ENCODE assay signal across 8 mouse cellular contexts in genomic region chr6:28135411-28136233, GRCm38 (mm10). TPM values are rescaled to one million over a fixed set of nuclear protein-coding genes. Genes with fewer than 3 reads are reported as not detected.
DNase-seq lines count a peak whose midpoint lies in the region; ATAC-seq and TF ChIP-seq lines count a peak whose summit lies in the region.

No protein-coding gene starts in this region.

- no peaks in the 10 kb centered on the region for H3K36me3 ChIP-seq in C2C12 (ENCODE audit: control insufficient read depth, insufficient read depth)
- H3K36me3 ChIP-seq in heart, embryonic 12.5 days = no peaks in the 10 kb centered on the region
- H3K36me3 ChIP-seq in kidney, postnatal 0 days (ENCODE audit: insufficient read depth, low read length) = no peaks in the 10 kb centered on the region
- H3K36me3 ChIP-seq in liver, embryonic 11.5 days (ENCODE audit: control insufficient read depth, insufficient read depth, low read length) = no peaks in the 10 kb centered on the region
- H3K36me3 ChIP-seq in stomach, embryonic 14.5 days (ENCODE audit: control insufficient read depth, insufficient read depth, low read length) = no peaks in the 10 kb centered on the region

- H3K79me2 ChIP-seq in C2C12 (ENCODE audit: control insufficient read depth, insufficient read depth) = no peaks in the 10 kb centered on the region

- DNase-seq in brain, adult 2 months (ENCODE audit: low read depth, low spot score) = peak; percentile 93
- DNase-seq in kidney, postnatal 0 days (ENCODE audit: low spot score) = peak; percentile 90
- DNase-seq in liver, embryonic 11.5 days (ENCODE audit: low spot score) = peak; percentile 84
- peak; percentile 62 for DNase-seq in naive thymus-derived CD4-positive, alpha-beta T cell, adult 2 months (ENCODE audit: low read depth)

- H3ac ChIP-seq in C2C12 (ENCODE audit: control insufficient read depth, insufficient read length, low read depth) = peak overlapping the region; percentile 15

- no peaks in the 10 kb centered on the region for H3K9me3 ChIP-seq in heart, embryonic 12.5 days (replicated peaks)
- H3K9me3 ChIP-seq in kidney, postnatal 0 days (replicated peaks; ENCODE audit: low read length) = no peaks in the 10 kb centered on the region
- H3K9me3 ChIP-seq in liver, embryonic 11.5 days (ENCODE audit: control insufficient read depth, low read length) = no peaks in the 10 kb centered on the region
- H3K9me3 ChIP-seq in stomach, embryonic 14.5 days (ENCODE audit: control insufficient read depth, low read depth, low read length) = no peaks in the 10 kb centered on the region

- H3K4me3 ChIP-seq in C2C12 (ENCODE audit: insufficient read depth, poor library complexity, severe bottlenecking) = no peak overlapping the region
- peak overlapping the region; percentile 65 for H3K4me3 ChIP-seq in heart, embryonic 12.5 days
- peak overlapping the region; percentile 46 for H3K4me3 ChIP-seq in kidney, postnatal 0 days (replicated peaks; ENCODE audit: low read depth, low read length)
- peak overlapping the region; percentile 53 for H3K4me3 ChIP-seq in liver, embryonic 11.5 days (ENCODE audit: low read depth, low read length)
- peak overlapping the region; percentile 48 for H3K4me3 ChIP-seq in stomach, embryonic 14.5 days (ENCODE audit: low read depth, low read length)

- H3K27me3 ChIP-seq in C2C12 (ENCODE audit: control insufficient read depth, insufficient read depth, insufficient read length) = peaks cover 32% of the 10 kb centered on the region
- H3K27me3 ChIP-seq in heart, embryonic 12.5 days (replicated peaks) = peaks cover 56% of the 10 kb centered on the region
- H3K27me3 ChIP-seq in kidney, postnatal 0 days (ENCODE audit: insufficient read depth, low read length) = peaks cover 35% of the 10 kb centered on the region
- H3K27me3 ChIP-seq in liver, embryonic 11.5 days (replicated peaks; ENCODE audit: control insufficient read depth, insufficient read depth, low read length) = peaks cover 52% of the 10 kb centered on the region
- peaks cover 22% of the 10 kb centered on the region for H3K27me3 ChIP-seq in stomach, embryonic 14.5 days (ENCODE audit: control insufficient read depth, insufficient read depth, low read length)

- peak; percentile 86 for ATAC-seq in erythroblast, adult 5-6 weeks (replicated peaks; ENCODE audit: low FRiP score, poor library complexity, severe bottlenecking)
- ATAC-seq in heart, embryonic 12.5 days (ENCODE audit: insufficient number of reproducible peaks, low FRiP score) = peak; percentile 84
- ATAC-seq in kidney, postnatal 0 days (replicated peaks; ENCODE audit: low FRiP score, low read depth) = peak; percentile 90
- ATAC-seq in liver, embryonic 11.5 days (replicated peaks; ENCODE audit: low FRiP score) = peak; percentile 86
- peak; percentile 89 for ATAC-seq in stomach, embryonic 14.5 days (ENCODE audit: insufficient number of reproducible peaks, insufficient read depth, low FRiP score, low read depth)

- H3K4me2 ChIP-seq in heart, embryonic 12.5 days = peak overlapping the region; percentile 98
- H3K4me2 ChIP-seq in kidney, postnatal 0 days (ENCODE audit: low read length) = peak overlapping the region; percentile 83
- H3K4me2 ChIP-seq in liver, embryonic 11.5 days = peak overlapping the region; percentile 88
- H3K4me2 ChIP-seq in stomach, embryonic 14.5 days (replicated peaks; ENCODE audit: low read depth, low read length) = peak overlapping the region; percentile 99

- H3K79me3 ChIP-seq in C2C12 (ENCODE audit: low read depth) = no peaks in the 10 kb centered on the region

- no peak overlapping the region for H3K27ac ChIP-seq in heart, embryonic 12.5 days (ENCODE audit: poor library complexity, severe bottlenecking)
- no peak overlapping the region for H3K27ac ChIP-seq in kidney, postnatal 0 days
- H3K27ac ChIP-seq in liver, embryonic 11.5 days (ENCODE audit: low read depth, low read length) = no peak overlapping the region
- no peak overlapping the region for H3K27ac ChIP-seq in stomach, embryonic 14.5 days (ENCODE audit: low read length)

- H3K4me1 ChIP-seq in heart, embryonic 12.5 days (replicated peaks) = peaks cover 21% of the 10 kb centered on the region
- H3K4me1 ChIP-seq in kidney, postnatal 0 days (replicated peaks; ENCODE audit: insufficient read depth, low read length) = peaks cover 5% of the 10 kb centered on the region
- no peaks in the 10 kb centered on the region for H3K4me1 ChIP-seq in liver, embryonic 11.5 days (replicated peaks; ENCODE audit: control insufficient read depth, insufficient read depth, low read length)
- H3K4me1 ChIP-seq in stomach, embryonic 14.5 days (ENCODE audit: control insufficient read depth, insufficient read depth, low read length) = peaks cover 5% of the 10 kb centered on the region; the same call in 1 of the 2 replicates

- WGBS in heart, embryonic 12.5 days = under 1% methylated on average over 37 of the region's 37 CpGs
- under 1% methylated on average over 37 of the region's 37 CpGs for WGBS in kidney, postnatal 0 days
- WGBS in liver, embryonic 11.5 days = 1% methylated on average over 37 of the region's 37 CpGs
- WGBS in stomach, embryonic 14.5 days = under 1% methylated on average over 37 of the region's 37 CpGs

- H3K9ac ChIP-seq in heart, embryonic 12.5 days = peak overlapping the region; percentile 52
- no peak overlapping the region; the same call in 1 of the 2 replicates for H3K9ac ChIP-seq in kidney, postnatal 0 days (ENCODE audit: low read depth, low read length)
- peak overlapping the region; percentile 4; the same call in 1 of the 2 replicates for H3K9ac ChIP-seq in liver, embryonic 11.5 days (ENCODE audit: low read depth, low read length)
- H3K9ac ChIP-seq in stomach, embryonic 14.5 days (replicated peaks; ENCODE audit: low read depth, low read length) = 0 out of 2 replicates have a peak overlapping the region, but pooled peaks have one; percentile 30

- peak; percentile 43 for TF ChIP-seq CTCF in C2C12 (IDR thresholded peaks at IDR 0.05; ENCODE audit: control insufficient read depth, insufficient read depth, insufficient read length)
- TF ChIP-seq CTCF in kidney, postnatal 0 days (IDR thresholded peaks at IDR 0.05; ENCODE audit: low read depth) = peak; percentile 78

TF ChIP-seq in C2C12, 6 proteins besides CTCF, POLR2A, EP300 and RAD21:
- TF ChIP-seq FOSL1 (IDR thresholded peaks at IDR 0.05; ENCODE audit: insufficient read depth, low read length, poor library complexity, severe bottlenecking) (no peak), MAX (IDR thresholded peaks at IDR 0.05) (peak; percentile 72)

RNA-seq across cellular contexts. Expression of gene Grm8, which starts 0.6 kb away (rescaled TPM):
- polyA plus RNA-seq in C2C12 (2012; fragmentation: generic; extraction: Trizol) = not detected
- not detected in 2 replicates for total RNA-seq in erythroblast, adult 5-6 weeks (2015; ENCODE audit: low replicate concordance)
- total RNA-seq in erythroblast, adult 5-6 weeks (2017; ENCODE audit: low replicate concordance) = not detected in 2 replicates
- polyA plus RNA-seq in heart, embryonic 12.5 days (2016; fragmentation: Nextera tagmentation; extraction: Ambion mirVana) = 0.17 and 0.73 TPM in 2 replicates
- 0.15 and 0.21 TPM in 2 replicates for polyA plus RNA-seq in kidney, postnatal 0 days (2015; fragmentation: Nextera tagmentation; extraction: Ambion mirVana)
- 0.25 and 0.29 TPM in 2 replicates for polyA plus RNA-seq in liver, embryonic 11.5 days (2014; fragmentation: Nextera tagmentation; extraction: Ambion mirVana)
- 2.1 and 3.1 TPM in 2 replicates for polyA plus RNA-seq in stomach, embryonic 14.5 days (2014; fragmentation: Nextera tagmentation; extraction: Ambion mirVana)
